Mouse (Mus musculus): ENCODE measurements around the gene Mrps24.

GRCm38 (mm10) chr11:5702957-5703332, 12.5 kb downstream of the Mrps24 start:
- TF ChIP-seq CTCF (IDR thresholded peaks at IDR 0.05; ENCODE audit: low read depth, low read length) (no peak), POLR2A (IDR thresholded peaks at IDR 0.05; ENCODE audit: insufficient read depth, low read length) (no peak), EP300 (IDR thresholded peaks at IDR 0.05; ENCODE audit: insufficient read depth, low read depth, low read length) (no peak)

Measured in ES-Bruce4 (cell line).